Mouse (Mus musculus): ENCODE measurements around the gene Cyp2s1. TPM values are rescaled to one million over a fixed set of nuclear protein-coding genes. Genes with fewer than 3 reads are reported as not detected.

Gene Cyp2s1
- polyA plus RNA-seq, 1 experiment from 2014 or later = 2.2 TPM

GRCm38 (mm10) chr7:25753643-25754438, 62.9 kb downstream of the Cyp2s1 start:
- Histone ChIP-seq H3K4me2 (replicated peaks) (peak overlapping the region; percentile 99), H3K36me3 (replicated peaks; ENCODE audit: control insufficient read depth, insufficient read depth) (peaks cover 30% of the 10 kb centered on the region), H3K27me3 (ENCODE audit: control insufficient read depth, insufficient read depth, low read length) (no peaks in the 10 kb centered on the region), H3K9me3 (ENCODE audit: control insufficient read depth, low read length) (no peaks in the 10 kb centered on the region), H3K4me3 (replicated peaks; ENCODE audit: low read length) (peak overlapping the region; percentile 96), H3K4me1 (replicated peaks; ENCODE audit: control insufficient read depth, insufficient read depth, low read length) (peaks cover 17% of the 10 kb centered on the region), H3K9ac (peak overlapping the region; percentile 97), H3K27ac (peak overlapping the region; percentile 99)
- peak; percentile 6; the same call in 1 of the 2 replicates for ATAC-seq (ENCODE audit: low FRiP score)
- DNase-seq (ENCODE audit: low spot score) = no peak
- 2% methylated on average over 46 of the region's 46 CpGs for WGBS

DNA sequence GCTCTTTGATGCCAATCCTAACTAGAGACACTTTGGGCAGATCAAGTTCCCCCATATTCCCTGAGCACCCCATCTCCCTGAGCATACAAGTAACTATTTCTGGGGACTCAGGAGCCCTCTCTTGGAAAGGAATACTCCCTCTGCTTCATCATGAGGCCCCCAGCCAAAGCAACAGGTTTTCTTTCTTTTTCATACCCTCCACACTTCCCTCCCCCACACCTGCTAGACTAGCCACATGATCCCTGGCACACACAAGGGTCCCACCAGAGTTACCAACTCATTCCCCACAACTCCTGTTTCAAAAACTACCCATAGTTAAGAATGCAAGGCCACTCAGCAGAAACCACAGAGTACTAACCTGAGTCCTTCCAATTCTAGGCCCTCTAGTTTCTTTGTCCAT, 63.6 kb downstream of the Cyp2s1 start:
- Histone ChIP-seq H3K9ac (peak overlapping the region; percentile 97), H3K4me2 (replicated peaks) (peak overlapping the region; percentile 99), H3K36me3 (replicated peaks; ENCODE audit: control insufficient read depth, insufficient read depth) (peaks cover 38% of the 10 kb centered on the region), H3K27ac (no peak overlapping the region), H3K4me1 (replicated peaks; ENCODE audit: control insufficient read depth, insufficient read depth, low read length) (peaks cover 17% of the 10 kb centered on the region), H3K4me3 (replicated peaks; ENCODE audit: low read length) (peak overlapping the region; percentile 96), H3K9me3 (ENCODE audit: control insufficient read depth, low read length) (no peaks in the 10 kb centered on the region), H3K27me3 (ENCODE audit: control insufficient read depth, insufficient read depth, low read length) (no peaks in the 10 kb centered on the region)
- no peak for DNase-seq (ENCODE audit: low spot score)
- ATAC-seq (ENCODE audit: low FRiP score) = no peak

Small RNA genes lying within 50 kb of the gene (microRNA-seq; reads per million reads assigned to microRNA genes)
- not detected for gene Gm24865

Other genes starting within 250 kb of the Cyp2s1 start
- not detected in 2 replicates for gene Erich4, start 201.0 kb downstream of the Cyp2s1 start, polyA plus RNA-seq (2014; fragmentation: Nextera tagmentation; extraction: Ambion mirVana)
- gene Dmac2, start 197.5 kb downstream of the Cyp2s1 start, polyA plus RNA-seq (2014; fragmentation: Nextera tagmentation; extraction: Ambion mirVana) = 43.3 and 43.8 TPM in 2 replicates
- 0.27 and 0.43 TPM in 2 replicates for gene B3gnt8, start 190.3 kb downstream of the Cyp2s1 start, polyA plus RNA-seq (2014; fragmentation: Nextera tagmentation; extraction: Ambion mirVana)
- 33.0 and 37.3 TPM in 2 replicates for gene Bckdha, start 157.9 kb downstream of the Cyp2s1 start, polyA plus RNA-seq (2014; fragmentation: Nextera tagmentation; extraction: Ambion mirVana)
- gene Exosc5, start 157.7 kb downstream of the Cyp2s1 start, polyA plus RNA-seq (2014; fragmentation: Nextera tagmentation; extraction: Ambion mirVana) = 31.5 and 39.7 TPM in 2 replicates
- gene Tmem91, start 141.7 kb downstream of the Cyp2s1 start, polyA plus RNA-seq (2014; fragmentation: Nextera tagmentation; extraction: Ambion mirVana) = 54.1 and 64.8 TPM in 2 replicates
- gene B9d2, start 136.1 kb downstream of the Cyp2s1 start, polyA plus RNA-seq (2014; fragmentation: Nextera tagmentation; extraction: Ambion mirVana) = 41.8 and 42.7 TPM in 2 replicates
- gene Tgfb1, start 129.9 kb downstream of the Cyp2s1 start, polyA plus RNA-seq (2014; fragmentation: Nextera tagmentation; extraction: Ambion mirVana) = 0.82 and 1.1 TPM in 2 replicates
- gene Ccdc97, start 97.8 kb downstream of the Cyp2s1 start, polyA plus RNA-seq (2014; fragmentation: Nextera tagmentation; extraction: Ambion mirVana) = 41.9 and 43.5 TPM in 2 replicates
- 54.7 and 55.2 TPM in 2 replicates for gene Hnrnpul1, start 62.2 kb downstream of the Cyp2s1 start, polyA plus RNA-seq (2014; fragmentation: Nextera tagmentation; extraction: Ambion mirVana)
- 16.8 and 20.6 TPM in 2 replicates for gene Axl, start 28.2 kb downstream of the Cyp2s1 start, polyA plus RNA-seq (2014; fragmentation: Nextera tagmentation; extraction: Ambion mirVana)
- not detected in 2 replicates for gene Cyp2b10, start 80.7 kb upstream of the Cyp2s1 start, polyA plus RNA-seq (2014; fragmentation: Nextera tagmentation; extraction: Ambion mirVana)
- not detected in 2 replicates for gene Cyp2b13, start 244.6 kb upstream of the Cyp2s1 start, polyA plus RNA-seq (2014; fragmentation: Nextera tagmentation; extraction: Ambion mirVana)

Data from hindbrain, embryonic 14.5 days (tissue).